In genomic region chr12:79768741-79769322, GRCm38 (mm10) we compare ENCODE assay signal across 20 mouse cellular contexts.
"Had no signal": no experiment of that assay in that cellular context is flagged by ENCODE, and none has a peak within 500 bp of the region (broad histone marks: within the 10 kb centered on the region; RNA-seq: fewer than 3 reads in every experiment).

No protein-coding gene starts in this region.

- H3K9ac ChIP-seq: kidney, embryonic 15.5 days; limb, embryonic 13.5 days; midbrain, embryonic 15.5 days; neural tube, embryonic 12.5 days; neural tube, embryonic 15.5 days had no signal

- H3K27me3 ChIP-seq: kidney, embryonic 15.5 days; limb, embryonic 13.5 days; midbrain, embryonic 15.5 days; neural tube, embryonic 12.5 days; neural tube, embryonic 15.5 days had no signal

- H3K36me3 ChIP-seq: kidney, embryonic 15.5 days; limb, embryonic 10.5 days; limb, embryonic 13.5 days; midbrain, embryonic 15.5 days; neural tube, embryonic 12.5 days; neural tube, embryonic 15.5 days had no signal

- H3K27ac ChIP-seq: kidney, embryonic 15.5 days; layer of hippocampus, adult 2 months; limb, embryonic 10.5 days; limb, embryonic 13.5 days; midbrain, embryonic 15.5 days; neural tube, embryonic 12.5 days; neural tube, embryonic 15.5 days had no signal

- H3K4me3 ChIP-seq: kidney, embryonic 15.5 days; layer of hippocampus, adult 2 months; limb, embryonic 10.5 days; limb, embryonic 13.5 days; midbrain, embryonic 15.5 days; neural tube, embryonic 12.5 days; neural tube, embryonic 15.5 days had no signal

- ATAC-seq: midbrain, embryonic 15.5 days had no signal

- H3K4me2 ChIP-seq: kidney, embryonic 15.5 days; limb, embryonic 13.5 days; midbrain, embryonic 11.5 days; midbrain, embryonic 15.5 days; neural tube, embryonic 12.5 days; neural tube, embryonic 15.5 days had no signal

- H3K9me3 ChIP-seq: kidney, embryonic 15.5 days; limb, embryonic 10.5 days; midbrain, embryonic 15.5 days; neural tube, embryonic 12.5 days had no signal

- H3K4me1 ChIP-seq: limb, embryonic 13.5 days; midbrain, embryonic 15.5 days; neural tube, embryonic 12.5 days; neural tube, embryonic 15.5 days had no signal

- DNase-seq: kidney, adult 11 months; kidney, adult 8-10 months; kidney, postnatal 10 days; kidney, postnatal 4 days; layer of hippocampus, adult 9-11 months; lung, adult 2 months; lung, postnatal 14 days; lung, postnatal 4 days; retina, postnatal 1 day; right cerebral cortex, postnatal 25 days; spleen, adult 18-20 months; thymus, postnatal 25 days had no signal
